Mouse (Mus musculus): ENCODE results near the gene Slc25a3.

DNA sequence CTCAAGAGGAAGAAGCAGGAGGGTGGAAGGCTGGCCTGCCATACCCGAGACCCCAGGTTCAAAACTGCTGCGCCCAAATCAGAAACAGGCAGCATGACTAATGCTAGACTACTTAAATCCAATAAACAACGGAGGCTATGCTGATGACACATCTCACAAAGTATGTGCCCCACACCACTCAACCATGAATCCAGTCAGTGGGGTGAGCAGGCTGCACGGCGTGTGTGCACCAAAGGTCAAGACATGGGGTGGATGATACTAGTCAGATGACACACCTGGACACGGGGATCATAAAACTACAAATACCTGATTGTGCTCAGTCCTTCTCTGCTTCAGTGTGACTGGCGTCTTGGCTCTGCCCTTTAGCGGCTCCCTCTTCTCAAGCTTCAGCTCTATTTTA is 34.6 kb upstream of the Slc25a3 start:
- no peak for TF ChIP-seq EP300 (IDR thresholded peaks at IDR 0.05; ENCODE audit: low read depth)
- no peak for TF ChIP-seq CTCF (IDR thresholded peaks at IDR 0.05; ENCODE audit: low read depth)

Data from liver, embryonic 14.5 days (tissue).